ENCODE assay signal across 13 mouse cellular contexts in genomic region chr9:109022866-109023685, GRCm38 (mm10). TPM values are rescaled to one million over a fixed set of nuclear protein-coding genes. Genes with fewer than 3 reads are reported as not detected.
DNase-seq lines count a peak whose midpoint lies in the region; ATAC-seq lines count a peak whose summit lies in the region.
"Had no signal": no experiment of that assay in that cellular context is flagged by ENCODE, and none has a peak within 500 bp of the region (broad histone marks: within the 10 kb centered on the region; RNA-seq: fewer than 3 reads in every experiment).

No protein-coding gene starts in this region.

- peak; percentile 66 for DNase-seq in layer of hippocampus, adult 9-11 months
- DNase-seq in layer of hippocampus, adult 9-10 months (ENCODE audit: low spot score), result no peak
- peak; percentile 2 for DNase-seq in urinary bladder, postnatal 25 days (ENCODE audit: low spot score)
- DNase-seq in urinary bladder, postnatal 14 days (ENCODE audit: low spot score), result no peak
- peak; percentile 51 to 88 for DNase-seq in left cerebral cortex, postnatal 25 days (ENCODE audit: low spot score in 2 of 2)
- DNase-seq in testis, postnatal 14 days (ENCODE audit: low spot score), result peak; percentile 32
- DNase-seq in cerebellum, adult 8-10 months, result no peak
- DNase-seq: cerebellum, postnatal 14 days; kidney, adult 8-10 months had no signal

- no peak overlapping the region for H3K4me3 ChIP-seq in kidney, embryonic 16.5 days (ENCODE audit: low read length)
- H3K4me3 ChIP-seq: limb, embryonic 12.5 days; midbrain, embryonic 12.5 days had no signal

- H3K27me3 ChIP-seq in kidney, embryonic 16.5 days (ENCODE audit: insufficient read depth, low read length), result no peaks in the 10 kb centered on the region
- H3K27me3 ChIP-seq: limb, embryonic 12.5 days; midbrain, embryonic 12.5 days had no signal

- H3K4me1 ChIP-seq in kidney, embryonic 16.5 days (ENCODE audit: insufficient read depth, low read length), result no peaks in the 10 kb centered on the region
- H3K4me1 ChIP-seq: limb, embryonic 12.5 days; midbrain, embryonic 12.5 days had no signal

- no peak overlapping the region for H3K4me2 ChIP-seq in kidney, embryonic 16.5 days (replicated peaks; ENCODE audit: low read depth, low read length)
- H3K4me2 ChIP-seq: limb, embryonic 12.5 days; midbrain, embryonic 12.5 days had no signal

- no peak overlapping the region for H3K9ac ChIP-seq in kidney, embryonic 16.5 days (replicated peaks; ENCODE audit: low read length)
- H3K9ac ChIP-seq: limb, embryonic 12.5 days; midbrain, embryonic 12.5 days had no signal

- 0 out of 2 replicates have a peak, but pooled peaks cover 3% of the 10 kb centered on the region for H3K36me3 ChIP-seq in kidney, embryonic 16.5 days (ENCODE audit: insufficient read depth, low read length)
- H3K36me3 ChIP-seq: midbrain, embryonic 12.5 days had no signal

- intact Hi-C loops in left cerebral cortex, postnatal 25 days (cut with DNase I), result no loop called here

- 82% methylated on average over 17 of the region's 17 CpGs for WGBS in kidney, embryonic 16.5 days

- H3K9me3 ChIP-seq in kidney, embryonic 16.5 days (ENCODE audit: low read length), result no peaks in the 10 kb centered on the region
- H3K9me3 ChIP-seq: G1E; limb, embryonic 12.5 days; midbrain, embryonic 12.5 days had no signal

- ATAC-seq in kidney, embryonic 16.5 days (ENCODE audit: low FRiP score, low TSS enrichment), result no peak

- no peak overlapping the region for H3K27ac ChIP-seq in kidney, embryonic 16.5 days (ENCODE audit: low read length)
- H3K27ac ChIP-seq: limb, embryonic 12.5 days; midbrain, embryonic 12.5 days had no signal

RNA-seq across cellular contexts. Expression of gene Shisa5, which starts 15.3 kb away (rescaled TPM):
- total RNA-seq in left cerebral cortex, postnatal 25 days (2021), result 10 to 100 TPM; 66.3 to 77.4 TPM
- polyA plus RNA-seq in kidney, embryonic 16.5 days (2015; fragmentation: Nextera tagmentation; extraction: Ambion mirVana), result 104 and 110 TPM in 2 replicates

RNA-seq across cellular contexts. Expression of gene Pfkfb4, which starts 31.5 kb away (rescaled TPM):
- 10 to 100 TPM; 12.5 to 15.5 TPM for total RNA-seq in left cerebral cortex, postnatal 25 days (2021)
- polyA plus RNA-seq in kidney, embryonic 16.5 days (2015; fragmentation: Nextera tagmentation; extraction: Ambion mirVana), result 10.4 and 10.9 TPM in 2 replicates

RNA-seq across cellular contexts. Expression of gene Trex1, which starts 36.5 kb away (rescaled TPM):
- total RNA-seq in left cerebral cortex, postnatal 25 days (2021), result 10 to 100 TPM; 12.7 to 13.0 TPM
- polyA plus RNA-seq in kidney, embryonic 16.5 days (2015; fragmentation: Nextera tagmentation; extraction: Ambion mirVana), result 13.6 and 16.6 TPM in 2 replicates

RNA-seq across cellular contexts. Expression of gene Ucn2, which starts 37.3 kb away (rescaled TPM):
- total RNA-seq in left cerebral cortex, postnatal 25 days (2021), result not detected
- 0.31 TPM in 1 of 2 replicates, not detected in the other for polyA plus RNA-seq in kidney, embryonic 16.5 days (2015; fragmentation: Nextera tagmentation; extraction: Ambion mirVana)
- polyA plus RNA-seq: G1E; limb, embryonic 12.5 days; midbrain, embryonic 12.5 days had no signal

RNA-seq across cellular contexts. Expression of gene Atrip, which starts 50.8 kb away (rescaled TPM):
- 10 to 100 TPM; 25.8 to 28.5 TPM for total RNA-seq in left cerebral cortex, postnatal 25 days (2021)
- 26.7 and 30.7 TPM in 2 replicates for polyA plus RNA-seq in kidney, embryonic 16.5 days (2015; fragmentation: Nextera tagmentation; extraction: Ambion mirVana)

Comparison
In these comparisons a context has a peak if more than half of its experiments do, and no peak if none do; other contexts are left out.
1. DNase-seq: peak in layer of hippocampus, adult 9-11 months (single experiment), urinary bladder, postnatal 25 days (single experiment), left cerebral cortex, postnatal 25 days (2 of 2) and testis, postnatal 14 days (single experiment); none in layer of hippocampus, adult 9-10 months (single experiment), urinary bladder, postnatal 14 days (single experiment) and cerebellum, adult 8-10 months (single experiment).